ENCODE assay signal across 8 mouse cellular contexts in the genomic region with DNA sequence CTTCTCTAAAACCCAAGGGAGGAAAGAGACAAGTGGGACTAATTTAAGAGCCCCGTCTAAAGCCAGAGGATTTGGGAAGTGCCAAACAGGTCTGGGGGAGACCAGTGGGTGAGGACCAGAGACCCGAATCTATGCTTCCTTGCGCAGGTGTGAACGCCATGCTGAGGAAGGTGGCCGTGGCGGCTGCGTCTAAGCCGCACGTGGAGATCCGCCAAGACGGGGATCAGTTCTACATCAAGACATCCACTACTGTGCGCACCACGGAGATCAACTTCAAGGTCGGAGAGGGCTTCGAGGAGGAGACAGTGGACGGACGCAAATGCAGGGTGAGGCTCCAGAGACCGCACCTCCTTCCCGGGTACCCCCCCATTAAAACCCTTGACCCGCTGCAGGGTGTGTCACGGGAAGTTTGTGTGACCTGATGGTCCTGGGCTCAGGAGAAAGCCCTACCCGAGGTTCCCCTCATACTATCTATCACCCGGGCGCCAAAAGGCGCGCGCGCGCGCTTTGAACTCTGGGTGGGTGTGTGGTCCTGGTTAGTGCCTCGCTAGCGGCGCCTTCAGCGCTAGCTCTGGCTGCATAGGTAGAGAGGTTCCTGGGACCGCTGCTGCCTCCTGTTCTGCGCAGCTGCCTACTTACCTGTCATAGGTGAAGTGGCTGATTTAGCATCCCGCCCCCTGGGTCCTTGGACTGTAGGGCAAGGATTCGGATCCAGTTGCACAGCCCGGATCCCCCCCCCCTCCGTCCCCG. TPM values are rescaled to one million over a fixed set of nuclear protein-coding genes. Genes with fewer than 3 reads are reported as not detected.
DNase-seq lines count a peak whose midpoint lies in the region; ATAC-seq and TF ChIP-seq lines count a peak whose summit lies in the region.

No protein-coding gene starts in this region.

- peaks cover 28% of the 10 kb centered on the region for H3K27me3 ChIP-seq in forebrain, postnatal 0 days (ENCODE audit: insufficient read depth, low read length)
- peaks cover 69% of the 10 kb centered on the region for H3K27me3 ChIP-seq in midbrain, embryonic 12.5 days

- under 1% methylated on average over 41 of the region's 41 CpGs for WGBS in forebrain, postnatal 0 days
- WGBS in midbrain, embryonic 12.5 days: 1% methylated on average over 41 of the region's 41 CpGs

- H3K9me3 ChIP-seq in ES-E14 (ENCODE audit: control insufficient read depth, insufficient read depth, low read depth, low read length): no peaks in the 10 kb centered on the region
- no peaks in the 10 kb centered on the region for H3K9me3 ChIP-seq in forebrain, postnatal 0 days (ENCODE audit: low read length)
- H3K9me3 ChIP-seq in midbrain, embryonic 12.5 days: no peaks in the 10 kb centered on the region

- H3K27ac ChIP-seq in gastrocnemius, adult 2 months: no peak overlapping the region
- no peak overlapping the region for H3K27ac ChIP-seq in ES-E14 (ENCODE audit: insufficient read depth, low read depth, low read length, poor library complexity, severe bottlenecking)
- no peak overlapping the region for H3K27ac ChIP-seq in forebrain, postnatal 0 days (ENCODE audit: low read depth, low read length)
- no peak overlapping the region for H3K27ac ChIP-seq in midbrain, embryonic 12.5 days (replicated peaks)

- H3K9ac ChIP-seq in ES-E14 (ENCODE audit: insufficient read depth, low read depth, low read length, poor library complexity, severe bottlenecking): peak overlapping the region; percentile 2
- H3K9ac ChIP-seq in forebrain, postnatal 0 days: peak overlapping the region; percentile 35; the same call in 1 of the 2 replicates
- H3K9ac ChIP-seq in midbrain, embryonic 12.5 days (replicated peaks): peak overlapping the region; percentile 49

- no peaks in the 10 kb centered on the region for H3K36me3 ChIP-seq in ES-E14 (ENCODE audit: control insufficient read depth, insufficient read depth, low read length, poor library complexity, severe bottlenecking)
- H3K36me3 ChIP-seq in forebrain, postnatal 0 days (ENCODE audit: insufficient read depth): no peaks in the 10 kb centered on the region
- no peaks in the 10 kb centered on the region for H3K36me3 ChIP-seq in midbrain, embryonic 12.5 days

- in situ Hi-C loops in ES-E14 (cut with MboI; ENCODE audit: low sequenced_read_pairs in 2 of 2, unreplicated experiment in 2 of 2): no loop called here

- ATAC-seq in forebrain, postnatal 0 days: peak; percentile 50; the same call in 1 of the 2 replicates
- ATAC-seq in midbrain, embryonic 12.5 days (ENCODE audit: low FRiP score, low read depth): no peak

- no peak for TF ChIP-seq CTCF in gastrocnemius, adult 2 months (IDR thresholded peaks at IDR 0.05)
- TF ChIP-seq CTCF in forebrain, postnatal 0 days (IDR thresholded peaks at IDR 0.05; ENCODE audit: low read depth): no peak

- H3K4me3 ChIP-seq in gastrocnemius, adult 2 months: peak overlapping the region; percentile 59
- peak overlapping the region; percentile 65 to 66 for H3K4me3 ChIP-seq in ES-E14 (ENCODE audit: insufficient read depth in 1 of 2, low read depth in 1 of 2, low read length in 2 of 2, poor library complexity in 1 of 2, severe bottlenecking in 1 of 2)
- peak overlapping the region; percentile 40 for H3K4me3 ChIP-seq in forebrain, postnatal 0 days (ENCODE audit: low read depth, low read length)
- H3K4me3 ChIP-seq in midbrain, embryonic 12.5 days: peak overlapping the region; percentile 45

- intact Hi-C loops in gastrocnemius, adult 2 months (cut with DNase I): no loop called here
- intact Hi-C loops in left cerebral cortex, postnatal 36 days (cut with DNase I): no loop called here

- no peak for DNase-seq in gastrocnemius, adult 2 months
- no peak for DNase-seq in gastrocnemius, postnatal 4 days (ENCODE audit: low spot score in 2 of 2)
- DNase-seq in ES-E14 (ENCODE audit: low read depth, low spot score): no peak
- no peak for DNase-seq in forebrain, postnatal 0 days
- no peak for DNase-seq in spleen, adult 18-20 months
- DNase-seq in left cerebral cortex, postnatal 36 days (ENCODE audit: low spot score in 2 of 2): no peak
- no peak for DNase-seq in frontal cortex, adult 2 months (ENCODE audit: extremely low spot score in 1 of 2, low spot score in 1 of 2)

- H3K4me2 ChIP-seq in forebrain, postnatal 0 days (ENCODE audit: low read depth): peak overlapping the region; percentile 78
- peak overlapping the region; percentile 59 for H3K4me2 ChIP-seq in midbrain, embryonic 12.5 days (replicated peaks)

- H3K4me1 ChIP-seq in ES-E14 (ENCODE audit: control insufficient read depth in 2 of 2, insufficient read depth in 2 of 2, low read length in 2 of 2, poor library complexity in 1 of 2): peaks cover 0 to 5% of the 10 kb centered on the region in 2 experiments; a peak in 2 of 4 replicates
- H3K4me1 ChIP-seq in forebrain, postnatal 0 days (ENCODE audit: insufficient read depth): no peaks in the 10 kb centered on the region; the same call in 1 of the 2 replicates
- H3K4me1 ChIP-seq in midbrain, embryonic 12.5 days: peaks cover 27% of the 10 kb centered on the region

TF ChIP-seq in ES-E14, 5 proteins besides CTCF, POLR2A, EP300 and RAD21:
- no peak for TF ChIP-seq ZNF384 (IDR thresholded peaks at IDR 0.05; ENCODE audit: low read depth, low read length)
- TF ChIP-seq ZC3H11A (IDR thresholded peaks at IDR 0.05; ENCODE audit: borderline replicate concordance, low read depth, low read length): no peak
- no peak for TF ChIP-seq HCFC1 (IDR thresholded peaks at IDR 0.05; ENCODE audit: borderline replicate concordance, insufficient read depth, low read length)
- no peak for TF ChIP-seq CHD2 (IDR thresholded peaks at IDR 0.05; ENCODE audit: low read depth, low read length)
- TF ChIP-seq MAFK (IDR thresholded peaks at IDR 0.05; ENCODE audit: insufficient read depth, low read depth, low read length): no peak

RNA-seq across cellular contexts. Expression of a gene that starts 1.0 kb away (rescaled TPM):
- 1 to 10 TPM in 1 of 2 experiments, not detected in 1; 2.2 TPM for total RNA-seq in gastrocnemius, adult 2 months (2021)
- total RNA-seq in gastrocnemius, postnatal 4 days (2021): 10 to 100 TPM; 17.0 to 18.4 TPM
- total RNA-seq in ES-E14 (2012; rRNA removed): 16.9 and 22.5 TPM in 2 replicates
- total RNA-seq in forebrain, postnatal 0 days (2014; rRNA removed): 28.4 and 74.1 TPM in 2 replicates
- polyA plus RNA-seq in forebrain, postnatal 0 days (2015; fragmentation: Nextera tagmentation; extraction: Ambion mirVana): 106 and 110 TPM in 2 replicates
- polyA plus RNA-seq in midbrain, embryonic 12.5 days (2016; fragmentation: Nextera tagmentation; extraction: Ambion mirVana): 418 and 522 TPM in 2 replicates
- 1 to 10 TPM; 1.8 to 2.6 TPM for total RNA-seq in left cerebral cortex, postnatal 36 days (2021)
- polyA plus RNA-seq in frontal cortex, adult 2 months (2012; rRNA removed): 10.8 and 16.7 TPM in 2 replicates

RNA-seq across cellular contexts. Expression of a gene that starts 31.2 kb away (rescaled TPM):
- total RNA-seq in gastrocnemius, adult 2 months (2021): 10 to 100 TPM; 17.9 to 20.8 TPM
- total RNA-seq in gastrocnemius, postnatal 4 days (2021): 10 to 100 TPM; 44.2 to 45.1 TPM
- 63.8 and 88.6 TPM in 2 replicates for total RNA-seq in ES-E14 (2012; rRNA removed)
- total RNA-seq in forebrain, postnatal 0 days (2014; rRNA removed): 69.0 and 72.6 TPM in 2 replicates
- polyA plus RNA-seq in forebrain, postnatal 0 days (2015; fragmentation: Nextera tagmentation; extraction: Ambion mirVana): 93.2 and 109 TPM in 2 replicates
- 128 and 134 TPM in 2 replicates for polyA plus RNA-seq in midbrain, embryonic 12.5 days (2016; fragmentation: Nextera tagmentation; extraction: Ambion mirVana)
- 10 to 100 TPM; 51.8 to 52.7 TPM for total RNA-seq in left cerebral cortex, postnatal 36 days (2021)
- 63.2 and 66.1 TPM in 2 replicates for polyA plus RNA-seq in frontal cortex, adult 2 months (2012; rRNA removed)
